Mouse (Mus musculus) heart, postnatal 36 days (tissue): Measurements from ENCODE around the gene Mat2a. TPM values are rescaled to one million over a fixed set of nuclear protein-coding genes. Genes with fewer than 3 reads are reported as not detected.
A peak's percentile ranks its signal among the peaks of the same experiment; 100 is the strongest.

Experiments used
- DNase-seq, 2 experiments: peaks; one replicate each; pipeline ENCODE4 v3.0.0; 2021 to 2022
- intact Hi-C: fragments of 180-260 bp; cut with DNase I; formaldehyde crosslinking; loops from one replicate; pipeline ENCODE4 v1.15.1; 2025
- total RNA-seq, 2 experiments: library from RNA; stranded (reverse); gene quantifications; 2 replicates each; pipeline ENCODE4 v1.2.3; 2021

Gene Mat2a
- total RNA-seq, 2 experiments from 2014 or later = 81.3 to 164 TPM

DNA sequence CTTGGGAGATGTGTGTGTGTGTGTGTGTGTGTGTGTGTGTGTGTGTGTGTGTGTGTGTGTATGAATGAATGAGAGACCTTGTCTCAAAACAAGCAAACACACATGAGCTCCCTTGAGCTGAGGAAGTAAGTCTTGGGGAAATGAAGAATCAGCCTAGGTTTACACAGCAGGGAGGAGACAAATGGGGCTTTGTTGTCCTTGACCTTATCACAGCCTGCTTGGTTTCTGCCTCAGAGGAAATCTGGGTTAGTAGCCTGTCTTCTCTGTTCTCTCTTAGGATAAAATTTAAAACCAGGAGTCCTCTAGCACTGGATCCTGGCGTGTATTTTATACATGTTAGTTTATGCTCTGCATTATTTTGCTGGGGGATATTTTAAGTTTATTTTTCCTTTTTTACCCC lies 19.6 kb downstream of the Mat2a start:
- no peak for DNase-seq
- intact Hi-C loops = loop anchor here (10.0 kb wide), 1 partner anchor 415 kb away; no protein-coding TSS in a partner anchor

DNA sequence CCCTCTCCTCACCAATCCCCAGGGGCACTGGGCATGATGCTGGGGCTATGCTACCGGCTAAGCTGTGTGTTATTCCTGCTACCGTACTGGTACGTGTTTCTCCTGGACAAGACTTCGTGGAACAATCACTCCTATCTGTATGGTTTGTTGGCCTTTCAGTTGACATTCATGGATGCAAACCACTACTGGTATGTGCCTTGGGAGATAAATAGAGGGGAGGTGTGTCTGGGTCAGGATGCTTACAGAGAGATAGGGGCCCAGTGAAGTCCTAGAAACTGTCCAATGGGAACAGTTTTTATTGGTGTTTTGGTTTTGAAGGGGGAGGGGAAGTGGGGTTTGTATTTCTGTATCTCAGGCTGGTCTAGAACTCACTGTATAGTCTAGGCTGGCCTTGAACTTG lies 21.1 kb downstream of the Mat2a start:
- DNase-seq = no peak

DNA sequence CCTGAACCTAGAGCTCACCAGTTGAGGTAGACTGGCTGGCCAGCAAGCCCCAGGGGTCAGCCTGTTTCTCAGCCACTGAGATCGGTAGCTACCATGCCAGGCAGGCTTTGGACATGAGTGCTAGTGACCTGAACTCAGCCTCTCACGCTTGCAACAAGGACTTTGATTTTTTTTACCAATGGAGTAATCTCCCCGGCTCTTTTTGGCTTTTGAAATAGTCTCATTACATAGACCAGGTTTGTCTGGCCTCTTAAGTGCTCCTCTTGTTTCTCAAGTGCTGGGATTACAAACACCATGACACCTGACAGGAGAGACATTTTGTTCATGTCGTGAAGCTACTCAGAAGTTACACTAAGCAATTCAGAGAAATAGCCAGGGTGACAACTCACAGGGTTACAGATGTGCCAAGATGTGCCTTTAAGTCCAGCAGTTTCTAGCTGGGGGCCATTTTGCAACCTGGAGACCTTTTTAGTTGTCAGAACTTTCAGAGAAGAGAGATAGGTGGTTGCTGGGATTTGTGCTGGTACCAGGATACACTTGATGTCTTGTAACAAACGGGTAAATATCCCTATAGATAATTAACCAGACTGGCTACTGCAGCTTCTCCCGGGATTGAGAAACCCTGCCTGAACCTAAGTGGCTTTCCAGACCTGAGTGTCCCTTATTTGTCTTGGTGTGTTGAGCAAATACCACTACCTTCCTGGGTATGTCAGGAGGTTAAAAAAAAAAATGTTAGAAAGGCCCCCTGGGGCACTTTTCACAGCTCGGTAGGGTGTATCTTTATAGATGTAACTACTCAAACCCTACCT lies 23.2 kb downstream of the Mat2a start:
- intact Hi-C loops = no loop called here
- no peak for DNase-seq

More for the DNA sequence above, 21.1 kb downstream of the Mat2a start:
- intact Hi-C loops = no loop called here

DNA sequence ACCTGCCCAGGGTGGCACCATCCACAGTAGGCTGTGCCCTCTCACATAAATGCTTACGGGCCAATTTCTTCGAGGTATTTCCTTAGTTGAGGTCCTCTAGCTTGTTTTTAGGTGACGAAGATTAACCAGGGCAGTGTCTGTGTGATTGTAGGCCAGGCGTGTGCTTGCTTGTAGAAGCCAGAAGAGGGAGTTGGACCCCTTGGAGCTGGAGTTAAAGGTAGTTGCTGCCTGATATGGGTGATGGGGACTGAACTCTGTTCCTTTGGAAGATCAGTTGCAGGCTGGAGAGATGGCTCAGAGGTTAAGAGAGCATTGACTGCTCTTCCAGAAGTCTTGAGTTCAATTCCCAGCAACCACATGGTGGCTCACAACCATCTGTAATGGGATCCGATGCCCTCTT lies 24.2 kb downstream of the Mat2a start:
- intact Hi-C loops = no loop called here
- no peak for DNase-seq

- peak; percentile 92 to 94 for DNase-seq
- intact Hi-C loops = no loop called here
These were observed 25.1 kb downstream of the Mat2a start, which contains the start of gene Ggcx for GRCm38 (mm10) chr6:72414076-72414756. Gene Ggcx, plus strand, starts transcription at chr6:72414308.

DNA sequence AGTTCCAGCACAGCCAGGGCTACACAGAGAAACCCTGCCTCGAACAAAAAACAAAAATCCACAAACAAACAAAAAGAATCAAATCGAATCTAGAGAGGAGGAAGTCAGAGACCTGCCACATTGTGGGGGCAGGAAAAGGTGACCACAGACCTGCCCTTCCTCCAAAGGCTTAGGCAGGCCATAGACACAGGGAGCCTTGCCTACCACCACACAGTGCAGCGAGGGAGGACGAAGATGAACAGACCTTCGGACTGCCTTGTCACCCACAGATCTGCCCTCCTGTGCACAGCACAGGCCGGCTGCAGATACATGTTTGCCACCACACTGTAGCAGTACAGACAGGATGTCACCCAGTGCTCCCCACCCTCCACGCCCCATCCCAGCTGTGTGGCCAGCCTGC lies 28.8 kb downstream of the Mat2a start:
- intact Hi-C loops = no loop called here
- no peak for DNase-seq

GRCm38 (mm10) chr6:72410003-72410402 lies 29.4 kb downstream of the Mat2a start:
- no peak for DNase-seq
- intact Hi-C loops = no loop called here

DNA sequence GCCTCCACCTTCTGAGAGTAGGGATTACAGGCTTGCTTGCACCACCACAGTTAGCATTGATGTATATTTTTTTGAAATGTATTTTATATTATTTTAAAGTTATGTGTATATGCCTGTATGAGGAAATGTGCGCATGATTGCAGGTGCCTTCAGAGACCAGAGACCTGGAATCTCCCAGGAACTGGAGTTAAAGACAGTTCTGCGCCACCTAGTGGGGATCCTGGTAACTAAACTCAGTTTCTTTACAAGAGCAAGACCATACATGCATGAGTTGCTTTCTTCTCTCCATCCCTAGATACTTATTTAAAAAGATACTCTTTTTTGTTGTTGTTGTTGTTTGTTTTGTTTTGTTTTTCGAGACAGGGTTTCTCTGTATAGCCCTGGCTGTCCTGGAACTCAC lies 29.8 kb downstream of the Mat2a start:
- DNase-seq = peak; percentile 55 to 65
- intact Hi-C loops = loop anchor here (5.0 to 10.0 kb wide), 2 partner anchors 122 to 225 kb away; no protein-coding TSS in a partner anchor

DNA sequence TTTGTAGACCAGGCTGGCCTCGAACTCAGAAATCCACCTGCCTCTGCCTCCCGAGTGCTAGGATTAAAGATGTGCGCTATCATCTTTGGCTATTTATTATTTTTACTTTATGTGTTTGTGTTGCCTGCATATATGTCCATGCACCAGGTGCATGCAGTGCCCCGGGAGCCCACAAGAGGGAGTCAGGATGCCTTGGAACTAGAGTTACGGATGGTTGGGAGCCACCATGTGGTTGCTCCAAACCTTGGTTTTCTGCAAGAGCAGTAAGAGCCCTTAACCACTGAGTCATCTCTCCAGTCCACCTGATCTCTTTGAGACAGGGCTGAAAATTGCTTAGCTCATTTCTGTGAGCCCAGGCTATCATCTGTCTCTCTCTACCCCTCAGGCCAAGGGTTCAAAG lies 32.2 kb downstream of the Mat2a start:
- DNase-seq = peak; percentile 76 to 88
- intact Hi-C loops = loop anchor here (2.0 to 10.0 kb wide), 3 partner anchors 44 to 222 kb away; no protein-coding TSS in a partner anchor

DNA sequence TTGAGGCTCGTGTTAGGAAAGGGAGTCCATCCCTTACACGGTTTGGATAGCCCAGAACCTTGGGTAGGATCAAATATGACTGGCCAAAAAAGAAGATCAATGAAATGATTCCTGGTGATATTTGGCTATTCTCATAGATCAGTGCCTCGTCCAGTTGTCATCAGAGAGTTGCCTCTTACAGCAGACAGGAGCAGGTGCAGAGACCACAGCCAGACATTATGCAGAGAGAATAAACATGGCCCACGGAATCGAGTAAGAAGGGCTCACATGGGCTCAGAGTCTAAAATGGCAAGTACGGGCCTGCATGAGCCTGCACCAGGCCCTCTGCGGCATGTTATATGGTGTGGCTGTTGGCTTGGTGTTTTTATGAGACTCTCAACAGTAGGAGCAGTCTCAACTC lies 34.0 kb downstream of the Mat2a start:
- no peak for DNase-seq
- intact Hi-C loops = loop anchor here (5.0 to 10.0 kb wide), 2 partner anchors 118 to 221 kb away; no protein-coding TSS in a partner anchor

DNA sequence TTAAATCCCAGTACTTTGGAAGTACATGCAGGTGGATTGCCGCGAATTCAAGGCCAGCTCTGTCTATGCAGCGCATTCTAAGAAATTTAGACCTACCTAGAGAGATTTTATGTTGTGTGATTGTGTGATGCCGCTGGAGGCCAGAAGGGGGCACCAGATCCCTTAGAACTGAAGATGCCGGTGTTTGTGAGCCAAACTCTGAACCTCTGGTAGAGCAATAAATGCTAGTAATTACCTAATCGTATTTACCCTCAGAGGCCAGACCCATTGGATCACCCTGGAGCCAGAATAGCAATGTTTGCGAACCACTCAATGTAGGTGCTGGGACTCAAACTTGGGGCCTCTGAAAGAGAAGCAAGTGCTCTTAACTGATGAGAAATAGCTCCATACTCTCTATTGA lies 37.5 kb downstream of the Mat2a start:
- DNase-seq = peak; percentile 80 to 87
- intact Hi-C loops = loop anchor here (10.0 kb wide), 1 partner anchor 217 kb away; no protein-coding TSS in a partner anchor

DNA sequence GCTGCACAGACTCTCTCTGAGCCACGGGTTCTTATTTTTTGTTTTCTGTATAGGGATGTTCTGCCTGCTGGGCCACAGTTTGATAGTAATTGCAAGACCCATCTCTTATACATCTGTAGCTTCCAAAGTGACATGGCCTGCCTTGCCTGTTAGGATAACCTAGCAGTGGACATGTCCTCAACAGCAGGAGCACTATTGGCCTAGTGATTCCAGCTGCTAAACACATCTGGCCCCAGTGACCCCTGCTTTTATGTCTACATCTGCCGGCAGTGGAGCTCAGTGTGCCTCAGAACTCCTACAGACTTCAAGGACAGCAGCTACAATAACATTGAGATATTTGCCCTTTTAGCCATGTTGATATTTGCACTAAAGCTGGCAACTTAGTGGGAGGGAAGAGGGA lies 39.4 kb downstream of the Mat2a start:
- intact Hi-C loops = loop anchor here (10.0 kb wide), 1 partner anchor 215 kb away; no protein-coding TSS in a partner anchor
- DNase-seq = no peak

DNA sequence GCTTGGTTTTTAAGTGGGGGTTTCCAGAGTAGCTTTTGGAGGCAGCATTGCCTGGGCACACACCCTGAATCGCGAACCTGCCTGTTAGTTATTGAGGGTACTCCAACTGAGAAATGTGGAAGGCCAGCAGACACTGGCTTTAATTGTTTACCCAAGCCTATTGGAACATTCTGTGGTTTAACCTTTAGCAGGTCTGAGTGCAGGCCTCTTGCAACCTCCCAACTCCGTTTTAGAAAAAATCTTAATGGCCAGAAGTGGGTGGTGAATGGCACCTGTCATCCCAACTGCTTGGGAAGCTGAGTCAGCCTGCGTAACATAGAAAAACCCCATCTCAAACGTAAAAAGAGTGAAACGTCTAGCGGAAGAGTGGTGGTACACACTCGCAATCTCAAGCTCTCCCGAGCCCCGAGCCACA lies 42.5 kb downstream of the Mat2a start:
- DNase-seq = no peak
- intact Hi-C loops = no loop called here

- intact Hi-C loops = loop anchor here (5.0 kb wide), 1 partner anchor 115 kb away; no protein-coding TSS in a partner anchor
- DNase-seq = no peak
These were observed 47.0 kb downstream of the Mat2a start for GRCm38 (mm10) chr6:72392341-72392740.

DNA sequence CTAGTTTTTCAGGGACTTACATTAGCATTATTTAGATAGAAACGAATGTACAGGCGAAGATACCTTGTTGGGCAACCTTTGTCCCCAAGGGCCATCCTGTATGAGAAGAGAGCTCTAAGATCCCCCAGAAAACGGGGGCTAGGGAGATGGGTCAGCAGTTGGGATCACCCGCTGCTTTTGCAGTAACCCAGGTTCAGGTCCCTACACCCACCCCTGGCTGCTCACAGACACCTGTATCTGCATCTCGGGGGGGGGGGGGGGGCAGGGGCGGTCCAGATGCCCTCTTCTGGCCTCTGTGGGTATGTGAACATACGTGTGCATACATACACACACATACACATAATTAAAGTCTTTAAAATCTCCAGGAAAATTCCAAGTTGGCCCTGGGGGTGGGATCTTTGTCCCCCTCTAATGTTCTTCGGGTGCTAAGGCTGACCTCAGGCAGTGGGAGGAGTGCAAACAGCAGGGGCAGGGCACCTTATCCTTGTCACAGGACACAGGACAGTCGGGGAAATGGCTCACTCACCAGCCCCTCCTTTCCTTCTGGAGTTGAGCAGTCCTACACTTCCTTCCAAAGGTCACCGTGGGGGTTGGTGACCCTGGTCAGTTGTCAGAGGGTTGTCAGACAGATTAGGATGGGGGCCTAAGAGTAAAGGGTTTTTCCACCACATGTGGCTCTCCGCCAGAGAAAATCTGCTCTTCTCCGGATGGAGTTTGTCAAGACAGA lies 48.4 kb downstream of the Mat2a start:
- intact Hi-C loops = loop anchor here (5.0 kb wide), 1 partner anchor 114 kb away; no protein-coding TSS in a partner anchor
- DNase-seq = peak; percentile 72 to 73

DNA sequence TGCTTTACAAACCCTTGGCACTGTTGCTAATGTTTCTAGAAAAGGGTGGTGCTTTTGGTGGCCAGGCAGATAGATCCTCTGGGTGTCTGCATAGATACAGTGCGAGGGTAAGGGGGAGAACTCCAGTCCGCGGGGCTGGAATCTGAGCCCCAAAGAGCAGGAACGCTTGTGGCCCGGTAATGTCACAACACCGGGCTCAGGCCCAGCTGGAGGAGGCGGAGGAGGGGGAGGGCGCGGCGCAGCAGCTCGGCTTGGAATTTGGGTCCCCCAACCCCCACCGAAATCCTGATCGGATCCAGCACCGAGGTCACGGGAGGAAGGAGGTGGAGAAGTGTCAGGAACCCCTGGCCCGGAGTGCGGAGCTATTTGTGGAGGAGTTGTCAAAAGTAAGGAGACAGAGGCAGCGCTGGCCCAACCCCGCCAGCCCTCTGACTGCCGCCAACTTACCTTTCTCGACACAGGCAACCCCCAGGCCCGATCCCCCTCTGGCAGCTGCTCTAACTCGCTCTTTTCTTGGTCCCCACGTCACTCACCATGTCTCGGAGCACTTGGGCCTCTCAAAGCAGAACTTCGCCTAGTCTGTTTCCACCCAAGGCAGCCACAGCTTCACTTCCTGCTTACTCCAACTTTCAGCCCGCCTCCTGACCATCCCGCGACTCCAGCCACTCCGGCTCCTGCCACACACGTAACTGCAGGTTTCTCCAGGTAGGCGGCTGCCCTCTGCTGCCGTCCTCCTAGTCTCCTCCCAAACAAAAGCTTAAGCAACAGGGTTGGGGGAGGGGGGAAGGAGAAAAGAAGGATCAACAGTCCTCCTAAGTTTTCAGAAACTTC lies 49.2 kb downstream of the Mat2a start, which contains the start of gene Vamp8:
TSS of gene Vamp8 (minus strand) at position 763 of the 831 bp plus-strand sequence.
- intact Hi-C loops = loop anchor here (5.0 kb wide), 1 partner anchor 113 kb away; no protein-coding TSS in a partner anchor
- peak; percentile 89 to 93 for DNase-seq

- DNase-seq = no peak
- intact Hi-C loops = no loop called here
These were observed 49.9 kb downstream of the Mat2a start for GRCm38 (mm10) chr6:72389471-72389940.

DNA sequence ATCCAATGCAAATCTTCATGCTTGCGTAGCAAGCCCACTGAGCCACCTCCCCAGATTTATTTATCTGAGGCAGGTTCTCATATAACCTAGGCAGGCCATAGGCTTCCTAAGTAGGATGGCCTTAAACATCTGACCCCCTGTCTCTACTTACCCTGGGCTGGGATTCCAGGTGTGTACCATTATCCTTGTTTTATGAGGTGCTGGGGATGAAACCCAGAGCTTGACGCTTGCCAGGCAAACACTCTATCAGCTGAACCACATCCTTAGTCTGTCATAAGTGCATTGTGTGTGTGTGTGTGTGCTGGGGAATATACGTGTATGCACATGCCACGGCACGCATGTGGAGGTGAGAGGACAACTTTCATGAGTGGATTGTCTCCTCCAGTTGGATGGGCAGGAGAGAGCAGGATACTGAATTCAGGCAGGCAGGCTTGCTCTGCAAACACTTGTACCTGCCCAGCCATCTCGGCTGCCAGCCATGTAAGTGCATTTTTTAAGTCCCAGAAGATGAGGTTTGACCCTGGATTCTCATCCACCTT lies 50.5 kb downstream of the Mat2a start:
- intact Hi-C loops = no loop called here
- DNase-seq = no peak

- intact Hi-C loops = no loop called here
- DNase-seq = no peak
These were observed 51.1 kb downstream of the Mat2a start for GRCm38 (mm10) chr6:72388266-72388665.
